Mouse (Mus musculus) hindbrain, embryonic 16.5 days (tissue): Measurements from ENCODE around the gene Fdx1l. TPM values are rescaled to one million over a fixed set of nuclear protein-coding genes. Genes with fewer than 3 reads are reported as not detected.
"Not testable (repeated sequence)": the region's sequence is repeated elsewhere in the genome, so short reads cannot be mapped to it uniquely, and the experiment has no call there.

Source experiments
- ATAC-seq: fragments of 200-750 bp; cut with Nextera tagmentation; 2 replicates; pipeline ENCODE4 v1.8.0; 2017; ENCODE audit warnings: moderate TSS enrichment, moderate library complexity
- H3K27ac ChIP-seq: fragments of 300-500 bp; sonication (generic); 2 replicates; pipeline ENCODE4 v1.5.1; 2014; ENCODE audit warnings: low read depth, mild to moderate bottlenecking, control low read depth, low read length, moderate library complexity
- H3K27me3 ChIP-seq: fragments of 300-500 bp; sonication (generic); replicated peaks from 2 replicates; pipeline ENCODE4 v1.6.1; 2014; ENCODE audit warnings: low read length; ENCODE audit not compliant: control insufficient read depth, insufficient read depth
- H3K36me3 ChIP-seq: fragments of 300-500 bp; sonication (generic); 2 replicates; pipeline ENCODE4 v1.6.1; 2014; ENCODE audit warnings: mild to moderate bottlenecking, low read length, moderate library complexity, mixed read lengths; ENCODE audit not compliant: control insufficient read depth, insufficient read depth
- H3K4me1 ChIP-seq: fragments of 300-500 bp; sonication (generic); 2 replicates; pipeline ENCODE4 v1.6.1; 2014; ENCODE audit warnings: low read depth, low read length; ENCODE audit not compliant: control insufficient read depth, insufficient read depth
- H3K4me2 ChIP-seq: fragments of 300-500 bp; sonication (generic); 2 replicates; pipeline ENCODE4 v1.6.1; 2014; ENCODE audit warnings: mild to moderate bottlenecking, low read length, control low read depth, moderate library complexity
- H3K4me3 ChIP-seq: fragments of 300-500 bp; sonication (generic); 2 replicates; pipeline ENCODE4 v1.5.1; 2014; ENCODE audit warnings: mild to moderate bottlenecking, low read length, control low read depth, moderate library complexity
- H3K9ac ChIP-seq: fragments of 300-500 bp; sonication (generic); 2 replicates; pipeline ENCODE4 v1.6.1; 2014; ENCODE audit warnings: low read depth, mild to moderate bottlenecking, control low read depth, low read length, moderate library complexity
- H3K9me3 ChIP-seq: fragments of 300-500 bp; sonication (generic); 2 replicates; pipeline ENCODE4 v1.6.1; 2014; ENCODE audit warnings: mild to moderate bottlenecking, low read length, moderate library complexity; ENCODE audit not compliant: control insufficient read depth
- WGBS: fragments of 180-500 bp; shearing (Covaris S2); extraction: QIAGEN DNeasy Blood & Tissue Kit; methylation state at CpG from one replicate; pipeline ENCODE4 v1.1.7; 2014; 5-methylcytosine and 5-hydroxymethylcytosine counted together
- polyA plus RNA-seq: library from polyadenylated mRNA; unstranded; fragments of >200 nt; fragmentation: Nextera tagmentation; extraction: Ambion mirVana; gene quantifications from 2 replicates; pipeline ENCODE4 v1.2.1, GENCODE M21; 2015

Gene Fdx1l
- polyA plus RNA-seq, 1 experiment from 2014 or later, result 80.8 TPM

GRCm38 (mm10) chr9:21044785-21045184 lies 28.6 kb downstream of the Fdx1l start:
- H3K9ac ChIP-seq, H3K27ac ChIP-seq, H3K9me3 ChIP-seq, H3K27me3 ChIP-seq, H3K4me1 ChIP-seq, H3K4me3 ChIP-seq, H3K4me2 ChIP-seq, H3K36me3 ChIP-seq, ATAC-seq: not testable (repeated sequence)
- 71% methylated on average over 1 of the region's 1 CpGs for WGBS

- Histone ChIP-seq H3K4me3 (no peak overlapping the region), H3K36me3 (no peaks in the 10 kb centered on the region), H3K9me3 (no peaks in the 10 kb centered on the region), H3K27ac (no peak overlapping the region), H3K9ac (no peak overlapping the region), H3K4me1 (no peaks in the 10 kb centered on the region), H3K4me2 (no peak overlapping the region), H3K27me3 (peaks cover 12% of the 10 kb centered on the region)
- 89% methylated on average over 4 of the region's 4 CpGs for WGBS
- ATAC-seq, result no peak
These were observed 29.9 kb downstream of the Fdx1l start for GRCm38 (mm10) chr9:21043563-21043962.

DNA sequence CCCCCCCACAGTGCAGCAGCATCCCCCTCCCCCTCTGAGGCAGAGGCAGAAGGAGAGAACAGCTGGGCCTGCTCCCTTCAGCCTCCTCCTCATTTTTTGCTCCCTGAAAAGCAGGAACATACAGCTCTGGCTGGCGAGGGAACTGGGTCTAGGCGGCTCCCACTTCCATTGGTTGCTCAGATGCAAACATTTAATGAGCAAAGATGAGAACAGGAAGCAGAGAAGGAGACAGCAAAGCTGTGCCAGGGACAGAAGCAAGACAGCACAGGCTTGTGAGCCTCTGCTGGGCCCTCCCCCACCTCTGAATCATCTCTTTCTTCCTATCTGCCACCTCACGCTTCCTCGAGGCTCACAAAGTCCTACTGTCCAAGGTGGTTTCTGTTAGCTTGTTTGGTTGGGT lies 32.1 kb downstream of the Fdx1l start:
- no peak for ATAC-seq
- Histone ChIP-seq H3K9me3 (no peaks in the 10 kb centered on the region), H3K36me3 (no peaks in the 10 kb centered on the region), H3K27me3 (peaks cover 24% of the 10 kb centered on the region), H3K27ac (no peak overlapping the region), H3K4me2 (no peak overlapping the region), H3K4me1 (peaks cover 14% of the 10 kb centered on the region), H3K9ac (no peak overlapping the region), H3K4me3 (no peak overlapping the region)
- WGBS, result 48% methylated on average over 4 of the region's 4 CpGs

DNA sequence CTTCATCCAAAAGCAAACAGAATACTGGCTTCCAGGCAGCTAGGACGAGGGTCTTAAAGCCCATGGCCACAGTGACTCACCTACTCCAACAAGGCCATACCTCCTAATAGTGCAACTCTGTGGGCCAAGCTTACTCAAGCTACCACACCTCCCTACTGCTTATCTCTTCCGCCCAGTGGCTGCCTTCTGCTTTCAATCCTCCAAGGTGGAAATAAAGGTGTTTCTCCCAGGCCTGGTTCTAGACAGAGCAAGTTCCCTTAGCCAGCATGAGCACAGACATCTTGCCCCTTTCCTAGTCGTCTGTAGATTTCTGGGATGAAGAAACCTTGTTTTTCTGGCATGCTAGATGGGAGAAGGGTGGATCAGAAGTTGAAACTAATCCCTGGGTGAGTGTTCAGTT lies 33.6 kb downstream of the Fdx1l start:
- H3K4me1 ChIP-seq, result peaks cover 22% of the 10 kb centered on the region
- no peak for ATAC-seq
- H3K9ac ChIP-seq, result no peak overlapping the region
- 61% methylated on average over 3 of the region's 3 CpGs for WGBS
- H3K4me2 ChIP-seq, result no peak overlapping the region
- no peaks in the 10 kb centered on the region for H3K9me3 ChIP-seq
- H3K36me3 ChIP-seq, result no peaks in the 10 kb centered on the region
- H3K27ac ChIP-seq, result no peak overlapping the region
- peaks cover 39% of the 10 kb centered on the region for H3K27me3 ChIP-seq
- no peak overlapping the region for H3K4me3 ChIP-seq

DNA sequence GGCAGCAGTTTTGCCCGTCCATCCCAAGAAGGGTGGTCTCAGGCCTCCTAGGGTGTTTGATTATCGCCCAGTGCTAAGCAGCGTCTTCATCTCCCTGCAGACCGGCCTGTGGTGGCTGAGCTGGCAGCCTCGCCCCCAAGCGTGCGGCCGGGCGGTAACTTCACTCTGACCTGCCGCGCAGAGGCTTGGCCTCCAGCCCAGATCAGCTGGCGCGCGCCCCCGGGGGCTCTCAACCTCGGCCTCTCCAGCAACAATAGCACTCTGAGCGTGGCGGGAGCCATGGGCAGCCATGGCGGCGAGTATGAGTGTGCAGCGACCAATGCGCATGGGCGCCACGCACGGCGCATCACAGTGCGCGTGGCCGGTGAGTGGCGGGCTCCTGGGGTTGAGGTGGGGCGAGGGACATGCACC lies 35.9 kb downstream of the Fdx1l start:
- Histone ChIP-seq H3K9me3 (no peaks in the 10 kb centered on the region), H3K27me3 (peaks cover 53% of the 10 kb centered on the region), H3K27ac (no peak overlapping the region), H3K4me1 (peaks cover 36% of the 10 kb centered on the region), H3K4me2 (peak overlapping the region; percentile 82), H3K4me3 (peak overlapping the region; percentile 54), H3K9ac (peak overlapping the region; percentile 79), H3K36me3 (no peaks in the 10 kb centered on the region)
- WGBS, result 2% methylated on average over 31 of the region's 31 CpGs
- ATAC-seq, result peak; percentile 75

- Histone ChIP-seq H3K9ac (peak overlapping the region; percentile 79), H3K27ac (no peak overlapping the region), H3K9me3 (no peaks in the 10 kb centered on the region), H3K27me3 (peaks cover 55% of the 10 kb centered on the region), H3K4me3 (peak overlapping the region; percentile 54), H3K4me2 (peak overlapping the region; percentile 82), H3K4me1 (peaks cover 40% of the 10 kb centered on the region), H3K36me3 (no peaks in the 10 kb centered on the region)
- no peak for ATAC-seq
- under 1% methylated on average over 22 of the region's 22 CpGs for WGBS
These were observed 36.7 kb downstream of the Fdx1l start for GRCm38 (mm10) chr9:21036666-21037065.

GRCm38 (mm10) chr9:21036161-21036560 lies 37.3 kb downstream of the Fdx1l start:
- WGBS, result 8% methylated on average over 20 of the region's 20 CpGs
- Histone ChIP-seq H3K36me3 (no peaks in the 10 kb centered on the region), H3K4me3 (no peak overlapping the region), H3K4me1 (peaks cover 41% of the 10 kb centered on the region), H3K9ac (no peak overlapping the region), H3K27ac (no peak overlapping the region), H3K9me3 (no peaks in the 10 kb centered on the region), H3K4me2 (peak overlapping the region; percentile 82), H3K27me3 (peaks cover 55% of the 10 kb centered on the region)
- ATAC-seq, result no peak

DNA sequence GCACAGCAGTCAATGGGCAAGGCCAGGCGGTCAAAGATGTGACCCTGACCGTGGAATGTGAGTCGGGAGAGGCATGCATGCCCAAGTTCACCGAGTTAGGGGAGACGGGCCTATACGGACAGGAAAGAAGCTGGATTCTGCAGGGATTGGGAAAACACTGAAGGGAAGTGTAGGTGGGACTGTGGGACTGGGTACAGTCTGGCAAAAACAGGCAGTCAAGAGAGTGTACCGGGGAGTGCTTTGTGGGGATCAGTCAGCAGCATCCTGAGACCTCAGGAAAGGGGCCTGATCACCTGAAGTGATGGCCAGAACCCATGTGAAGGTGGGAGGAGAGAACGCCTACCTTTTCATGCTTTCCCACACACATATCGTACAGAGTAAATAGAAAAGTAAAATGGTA lies 37.8 kb downstream of the Fdx1l start:
- H3K36me3 ChIP-seq, result no peaks in the 10 kb centered on the region
- WGBS, result 20% methylated on average over 9 of the region's 9 CpGs
- peak overlapping the region; percentile 35; the same call in 1 of the 2 replicates for H3K4me2 ChIP-seq
- H3K9me3 ChIP-seq, result no peaks in the 10 kb centered on the region
- peak overlapping the region; percentile 18; the same call in 1 of the 2 replicates for H3K4me3 ChIP-seq
- no peak overlapping the region for H3K27ac ChIP-seq
- no peak overlapping the region; the same call in 1 of the 2 replicates for H3K9ac ChIP-seq
- H3K4me1 ChIP-seq, result peaks cover 46% of the 10 kb centered on the region
- peaks cover 55% of the 10 kb centered on the region for H3K27me3 ChIP-seq
- ATAC-seq, result no peak

GRCm38 (mm10) chr9:21034481-21035085 lies 38.8 kb downstream of the Fdx1l start:
- no peak overlapping the region for H3K4me3 ChIP-seq
- H3K4me1 ChIP-seq, result peaks cover 54% of the 10 kb centered on the region
- H3K9me3 ChIP-seq, result no peaks in the 10 kb centered on the region

More at GRCm38 (mm10) chr9:21034481-21035085, 38.8 kb downstream of the Fdx1l start:
- WGBS, result 5% methylated on average over 17 of the region's 17 CpGs
- Histone ChIP-seq H3K9ac (no peak overlapping the region), H3K27ac (no peak overlapping the region), H3K4me2 (peak overlapping the region; percentile 35; the same call in 1 of the 2 replicates), H3K36me3 (no peaks in the 10 kb centered on the region), H3K27me3 (peaks cover 57% of the 10 kb centered on the region)
- ATAC-seq, result no peak
